Mouse (Mus musculus) thymus, postnatal 25 days (tissue): ENCODE measurements around the gene Parp8.

ENCODE experiments used
- DNase-seq: peaks from one replicate; pipeline ENCODE4 v3.0.0; 2022

Parp8 gene

GRCm38 (mm10) chr13:117013516-117013915 lies 11.8 kb downstream of the Parp8 start:
- DNase-seq: no peak

- DNase-seq: no peak
These were observed 13.3 kb downstream of the Parp8 start for GRCm38 (mm10) chr13:117012031-117012430.

GRCm38 (mm10) chr13:117010143-117010542 lies 15.2 kb downstream of the Parp8 start:
- no peak for DNase-seq

- DNase-seq: no peak
These were observed 17.0 kb downstream of the Parp8 start for GRCm38 (mm10) chr13:117008021-117009015.

- DNase-seq: no peak
These were observed 17.8 kb downstream of the Parp8 start for GRCm38 (mm10) chr13:117007566-117007965.

- no peak for DNase-seq
These were observed 18.7 kb downstream of the Parp8 start for GRCm38 (mm10) chr13:117006638-117007037.

GRCm38 (mm10) chr13:117000493-117000892 lies 24.8 kb downstream of the Parp8 start:
- no peak for DNase-seq

GRCm38 (mm10) chr13:116991560-116991959 lies 33.8 kb downstream of the Parp8 start:
- no peak for DNase-seq

GRCm38 (mm10) chr13:116990327-116990726 lies 35.0 kb downstream of the Parp8 start:
- no peak for DNase-seq

GRCm38 (mm10) chr13:116988706-116989105 lies 36.6 kb downstream of the Parp8 start:
- DNase-seq: no peak

- DNase-seq: no peak
These were observed 37.1 kb downstream of the Parp8 start for GRCm38 (mm10) chr13:116988208-116988607.

- DNase-seq: no peak
These were observed 38.1 kb downstream of the Parp8 start for GRCm38 (mm10) chr13:116987284-116987683.

- no peak for DNase-seq
These were observed 38.7 kb downstream of the Parp8 start for GRCm38 (mm10) chr13:116986658-116987057.

GRCm38 (mm10) chr13:116974081-116974860 lies 51.1 kb downstream of the Parp8 start:
- no peak for DNase-seq

GRCm38 (mm10) chr13:116973491-116973890 lies 51.8 kb downstream of the Parp8 start:
- DNase-seq: no peak

GRCm38 (mm10) chr13:116972036-116972611 lies 53.2 kb downstream of the Parp8 start:
- DNase-seq: no peak

GRCm38 (mm10) chr13:116970706-116971428 lies 54.5 kb downstream of the Parp8 start:
- no peak for DNase-seq

- no peak for DNase-seq
These were observed 55.7 kb downstream of the Parp8 start for GRCm38 (mm10) chr13:116969650-116970049.

- DNase-seq: no peak
These were observed 56.4 kb downstream of the Parp8 start for GRCm38 (mm10) chr13:116968906-116969305.

GRCm38 (mm10) chr13:116967459-116967858 lies 57.9 kb downstream of the Parp8 start:
- DNase-seq: no peak

- DNase-seq: no peak
These were observed 62.6 kb downstream of the Parp8 start for GRCm38 (mm10) chr13:116962480-116963462.
